Mouse (Mus musculus): ENCODE results near the gene Chrnb4.

Gene Chrnb4

GRCm38 (mm10) chr9:55048211-55048880 lies at the start of gene Chrnb4:
Gene Chrnb4, minus strand, starts transcription at chr9:55048779.
- DNase-seq (ENCODE audit: low spot score in 2 of 2), result no peak

GRCm38 (mm10) chr9:55096870-55097269 lies 48.3 kb upstream of the Chrnb4 start:
- DNase-seq (ENCODE audit: low spot score in 2 of 2), result no peak

GRCm38 (mm10) chr9:55096033-55096432 lies 47.5 kb upstream of the Chrnb4 start:
- DNase-seq (ENCODE audit: low spot score in 2 of 2), result no peak

GRCm38 (mm10) chr9:55090141-55090540 lies 41.6 kb upstream of the Chrnb4 start:
- DNase-seq (ENCODE audit: low spot score in 2 of 2), result no peak

- DNase-seq (ENCODE audit: low spot score in 2 of 2), result no peak
Observed at GRCm38 (mm10) chr9:55089226-55089625, 40.6 kb upstream of the Chrnb4 start.

- DNase-seq (ENCODE audit: low spot score in 2 of 2), result no peak
Observed at GRCm38 (mm10) chr9:55083154-55083913, 34.8 kb upstream of the Chrnb4 start.

GRCm38 (mm10) chr9:55067965-55068265 lies 19.3 kb upstream of the Chrnb4 start:
- no peak for DNase-seq (ENCODE audit: low spot score in 2 of 2)

GRCm38 (mm10) chr9:55067260-55067964 lies 18.8 kb upstream of the Chrnb4 start:
- DNase-seq (ENCODE audit: low spot score in 2 of 2), result peak in 1 of 2 experiments; percentile 12

DNA sequence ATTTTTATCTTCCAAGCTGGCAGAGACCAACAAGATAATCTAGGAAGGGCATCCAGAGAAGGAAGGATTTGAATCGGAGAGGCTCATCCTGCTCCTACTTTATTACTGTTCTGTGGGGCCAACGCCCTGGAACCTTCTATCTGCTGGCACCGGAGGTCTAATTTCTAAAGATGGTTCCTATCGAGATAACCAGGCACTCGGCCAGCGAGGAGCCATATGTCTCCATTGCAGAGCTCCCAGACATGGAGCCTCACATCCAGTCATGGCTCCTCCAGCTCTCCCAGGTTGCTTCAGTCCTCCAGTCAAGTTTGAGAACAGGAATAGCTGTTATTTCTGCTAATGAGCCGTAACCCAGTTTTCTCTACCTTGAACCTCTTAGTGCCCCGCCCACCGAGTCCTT lies 16.7 kb upstream of the Chrnb4 start:
- DNase-seq (ENCODE audit: low spot score in 2 of 2), result no peak

DNA sequence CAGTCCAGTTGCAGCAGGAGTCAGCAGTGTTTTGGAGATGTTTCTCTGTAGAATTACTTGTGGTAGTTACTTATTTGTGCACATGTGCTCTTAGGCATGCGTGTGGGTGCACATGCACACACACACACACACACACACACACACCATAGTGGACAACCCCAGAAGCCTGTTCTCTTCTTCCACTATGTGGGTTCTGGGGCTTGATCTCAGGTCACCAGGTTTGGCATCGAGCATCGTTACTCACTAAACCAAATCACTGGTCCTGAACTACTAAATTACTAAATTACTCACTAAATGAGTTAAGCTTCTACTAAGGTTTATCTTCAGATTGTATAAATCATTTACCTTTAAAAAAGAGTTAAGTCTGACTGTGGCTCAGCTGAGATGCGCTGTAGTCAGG lies 9.5 kb upstream of the Chrnb4 start:
- DNase-seq (ENCODE audit: low spot score in 2 of 2), result no peak

- DNase-seq (ENCODE audit: low spot score in 2 of 2), result no peak
Observed at GRCm38 (mm10) chr9:55055386-55055930, 6.9 kb upstream of the Chrnb4 start.

DNA sequence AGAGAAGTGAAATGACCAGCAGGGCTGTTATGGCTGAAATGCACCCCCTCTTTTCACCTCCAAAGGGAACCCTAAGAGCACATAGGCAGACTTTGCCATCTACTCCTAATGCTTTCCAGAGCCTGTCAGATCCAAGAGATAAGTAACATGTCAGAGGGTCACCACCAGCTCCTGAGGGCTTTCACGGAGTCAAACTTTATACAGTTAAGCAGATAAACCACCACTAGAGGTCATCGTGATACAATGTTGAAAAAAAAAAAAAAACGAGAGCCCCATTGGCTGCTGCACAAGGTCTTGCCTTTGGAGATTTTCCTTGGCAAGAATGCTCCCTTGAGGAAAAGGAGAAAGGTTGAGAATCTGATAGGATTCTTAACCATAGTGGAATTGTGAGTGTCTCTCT lies 1.8 kb downstream of the Chrnb4 start:
- DNase-seq (ENCODE audit: low spot score in 2 of 2), result no peak

DNA sequence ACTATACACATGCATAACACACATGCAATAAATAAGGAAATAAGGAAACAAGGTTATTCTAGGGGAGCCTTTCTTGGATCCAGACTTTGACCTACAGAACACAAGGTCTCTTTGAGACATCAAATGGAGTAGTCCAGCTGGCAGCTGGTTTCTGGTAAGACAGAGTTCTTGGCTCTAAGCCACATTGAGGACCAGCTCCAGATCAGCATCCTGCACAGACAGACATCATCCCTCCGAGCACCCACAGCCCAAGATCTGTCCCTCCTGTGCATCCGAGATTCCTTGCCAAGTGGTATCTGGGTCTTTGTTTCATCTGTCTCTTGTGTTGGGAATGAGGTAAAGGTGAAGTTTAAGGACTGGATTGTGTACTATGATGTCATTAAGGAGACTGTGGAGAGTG lies 3.6 kb downstream of the Chrnb4 start:
- no peak for DNase-seq (ENCODE audit: low spot score in 2 of 2)

DNA sequence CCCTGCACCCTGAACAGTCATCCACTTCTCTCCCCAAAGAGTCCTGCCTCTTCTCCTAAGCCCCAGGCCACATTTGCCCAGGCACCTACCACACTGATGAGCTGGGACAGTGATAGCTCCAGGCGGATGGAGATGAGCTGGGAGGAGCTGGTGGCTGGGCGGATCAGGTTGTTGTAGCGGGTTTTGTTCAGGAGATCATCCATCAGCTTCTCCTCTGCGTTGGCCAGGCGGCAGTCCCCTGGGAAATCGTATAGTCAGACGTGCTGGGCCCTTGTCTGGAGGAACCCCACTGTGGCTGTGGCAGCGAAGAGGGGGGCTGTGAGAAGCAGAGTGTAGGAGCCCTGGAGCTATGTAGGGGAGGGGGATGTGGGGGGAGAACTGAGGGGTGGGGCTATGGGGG lies 4.9 kb downstream of the Chrnb4 start:
- DNase-seq (ENCODE audit: low spot score in 2 of 2), result no peak

DNA sequence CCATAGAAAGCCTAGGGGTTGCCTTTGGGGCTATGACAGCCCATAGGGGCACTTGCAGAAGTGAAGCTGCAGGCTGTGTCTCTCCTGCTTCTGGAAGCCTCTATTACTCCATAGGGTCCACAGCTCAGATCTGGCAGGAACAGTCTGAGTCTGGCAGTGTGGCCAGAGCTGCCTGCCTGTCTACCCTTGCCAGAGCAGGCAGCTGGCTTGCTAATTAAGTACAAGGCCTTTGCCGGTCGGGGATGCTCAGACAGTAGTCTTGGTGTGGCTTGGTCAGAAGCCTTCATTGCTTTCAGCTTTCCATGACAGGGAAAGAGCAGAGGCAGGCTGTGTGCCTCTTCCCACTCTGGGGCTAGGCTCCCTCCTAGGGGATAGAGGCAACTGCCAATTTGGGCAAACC lies 7.2 kb downstream of the Chrnb4 start:
- DNase-seq (ENCODE audit: low spot score in 2 of 2), result no peak

DNA sequence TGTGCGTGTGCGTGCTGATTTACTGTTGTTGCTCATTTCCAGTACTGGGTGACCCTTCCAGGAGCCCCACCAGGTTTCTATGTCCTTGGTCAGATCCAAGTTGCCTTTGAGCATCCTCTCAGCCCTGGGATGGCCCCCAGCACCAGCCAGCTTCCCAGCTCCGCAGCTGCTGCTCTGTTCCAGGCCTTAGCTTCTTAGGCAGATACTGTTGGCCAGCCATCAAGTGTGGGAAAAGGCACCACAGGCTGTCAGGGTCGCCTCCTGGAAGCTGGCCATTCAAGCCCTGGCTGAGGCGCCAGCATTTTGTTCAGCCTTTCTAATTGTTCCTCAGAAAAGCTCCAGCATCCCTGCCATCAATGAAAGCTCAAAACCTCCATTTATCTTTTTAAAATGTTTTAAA lies 8.6 kb downstream of the Chrnb4 start:
- no peak for DNase-seq (ENCODE audit: low spot score in 2 of 2)

DNA sequence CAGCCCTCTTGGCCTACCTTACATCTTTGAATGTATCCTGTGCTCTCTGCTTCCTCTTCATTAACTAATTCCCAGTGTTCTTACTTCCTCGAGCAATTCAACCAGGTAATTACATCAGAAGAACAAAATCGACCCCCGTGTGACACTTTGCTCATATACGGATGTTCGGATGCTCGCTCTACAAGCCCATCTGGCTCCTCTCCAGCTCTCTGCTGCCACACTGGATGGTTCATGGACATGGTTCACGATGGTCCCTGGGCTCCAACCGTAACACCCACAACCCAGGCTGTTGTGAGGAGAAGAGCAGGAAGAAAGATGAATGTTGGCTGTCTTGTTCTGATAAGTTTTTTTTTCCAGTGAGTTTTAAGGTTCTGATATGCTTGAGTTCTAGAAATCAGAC lies 9.6 kb downstream of the Chrnb4 start:
- no peak for DNase-seq (ENCODE audit: low spot score in 2 of 2)

- no peak for DNase-seq (ENCODE audit: low spot score in 2 of 2)
Observed at GRCm38 (mm10) chr9:55031435-55032167, 17.0 kb downstream of the Chrnb4 start.

GRCm38 (mm10) chr9:55026275-55026663 lies 22.3 kb downstream of the Chrnb4 start, which contains the start of gene Chrna3:
Gene Chrna3, minus strand, starts transcription at chr9:55026562.
- DNase-seq (ENCODE audit: low spot score in 2 of 2), result no peak

GRCm38 (mm10) chr9:55025534-55026274 lies 22.9 kb downstream of the Chrnb4 start:
- no peak for DNase-seq (ENCODE audit: low spot score in 2 of 2)

DNA sequence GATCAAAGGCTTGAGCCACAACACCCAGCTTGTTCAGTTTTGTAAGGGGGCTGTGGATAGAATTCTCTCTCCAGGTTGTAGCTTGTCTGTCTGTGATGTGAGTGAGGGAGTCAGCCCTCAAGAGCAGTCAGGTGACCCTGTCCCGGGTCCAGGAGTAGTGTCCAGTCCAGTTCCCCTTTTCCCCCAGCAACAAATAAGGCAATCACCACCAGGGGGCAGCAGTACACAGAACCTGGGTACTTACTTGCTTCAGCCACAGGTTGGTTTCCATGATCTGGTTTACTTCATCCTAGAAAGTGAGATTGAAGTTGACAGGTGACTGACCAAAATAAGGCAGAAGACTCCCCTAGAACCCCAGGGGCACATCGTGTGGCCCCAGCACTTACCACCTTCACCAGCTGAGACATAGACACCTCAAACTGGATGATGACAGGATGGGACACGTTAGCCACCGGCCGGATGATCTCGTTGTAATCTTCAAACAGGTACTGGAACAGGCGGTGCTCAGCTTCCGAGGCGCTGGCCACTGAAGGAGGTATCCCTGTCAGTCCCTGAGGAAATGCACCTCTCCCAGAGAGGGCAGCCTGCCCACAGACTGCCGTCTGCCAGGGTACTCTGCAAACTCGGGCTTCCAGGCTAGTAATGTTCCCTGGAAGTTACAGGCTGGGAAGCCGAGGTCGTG lies 24.5 kb downstream of the Chrnb4 start:
- peak in 1 of 2 experiments; percentile 76 for DNase-seq (ENCODE audit: low spot score in 2 of 2)

All from left cerebral cortex, adult 9 months (tissue).